Comparison of ENCODE assay signal across 23 mouse cellular contexts in the genomic region with DNA sequence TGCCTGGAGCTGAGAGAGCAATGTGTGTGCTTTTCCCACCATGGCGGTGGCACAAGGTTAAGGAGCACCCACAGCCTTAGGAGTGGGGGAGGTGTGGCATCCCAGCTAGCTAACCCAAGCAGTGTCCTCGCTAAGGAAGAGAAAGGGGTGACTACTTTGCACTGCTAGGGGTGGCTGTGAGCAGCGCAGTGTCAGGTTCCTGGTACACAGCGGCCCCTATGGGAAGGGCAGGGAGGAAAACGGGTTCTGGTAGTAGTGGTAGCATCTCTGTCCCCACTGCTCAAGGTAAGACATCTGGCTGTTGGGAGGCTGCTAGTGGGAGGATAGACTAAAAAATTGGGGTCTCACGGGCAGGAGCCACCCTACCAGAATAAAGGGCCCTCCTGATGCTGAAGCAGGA. TPM values are rescaled to one million over a fixed set of nuclear protein-coding genes. Genes with fewer than 3 reads are reported as not detected.
DNase-seq lines count a peak whose midpoint lies in the region; ATAC-seq and TF ChIP-seq lines count a peak whose summit lies in the region.
"Had no signal": no experiment of that assay in that cellular context is flagged by ENCODE, and none has a peak within 500 bp of the region (broad histone marks: within the 10 kb centered on the region; RNA-seq: fewer than 3 reads in every experiment).

No protein-coding gene starts in this region.

- no peaks in the 10 kb centered on the region for H3K27me3 ChIP-seq in intestine, postnatal 0 days (replicated peaks; ENCODE audit: control insufficient read depth, insufficient read depth, low read length)
- H3K27me3 ChIP-seq in intestine, embryonic 15.5 days (replicated peaks) = no peaks in the 10 kb centered on the region
- H3K27me3 ChIP-seq in liver, postnatal 0 days (ENCODE audit: insufficient read depth, low read length) = no peaks in the 10 kb centered on the region
- H3K27me3 ChIP-seq in liver, embryonic 11.5 days (replicated peaks; ENCODE audit: control insufficient read depth, insufficient read depth, low read length) = no peaks in the 10 kb centered on the region
- H3K27me3 ChIP-seq: forebrain, embryonic 15.5 days; midbrain, embryonic 13.5 days; neural tube, embryonic 13.5 days had no signal

- H3K4me2 ChIP-seq in intestine, postnatal 0 days (replicated peaks; ENCODE audit: low read depth) = no peak overlapping the region
- no peak overlapping the region for H3K4me2 ChIP-seq in intestine, embryonic 15.5 days (replicated peaks)
- H3K4me2 ChIP-seq in liver, postnatal 0 days (ENCODE audit: low read depth, low read length) = no peak overlapping the region
- no peak overlapping the region for H3K4me2 ChIP-seq in liver, embryonic 11.5 days
- H3K4me2 ChIP-seq: forebrain, embryonic 15.5 days; midbrain, embryonic 13.5 days; neural tube, embryonic 13.5 days had no signal

- TF ChIP-seq EP300 in liver, postnatal 0 days (IDR thresholded peaks at IDR 0.05; ENCODE audit: low read depth) = no peak

- no peak overlapping the region for H3K27ac ChIP-seq in intestine, postnatal 0 days (ENCODE audit: low read depth, low read length)
- no peak overlapping the region for H3K27ac ChIP-seq in intestine, embryonic 15.5 days
- no peak overlapping the region for H3K27ac ChIP-seq in liver, postnatal 0 days (ENCODE audit: low read depth)
- no peak overlapping the region for H3K27ac ChIP-seq in liver, embryonic 11.5 days (ENCODE audit: low read depth, low read length)
- H3K27ac ChIP-seq in embryonic fibroblast, embryonic 13.5 days (ENCODE audit: insufficient read depth, low read length) = no peak overlapping the region
- H3K27ac ChIP-seq: forebrain, embryonic 15.5 days; heart, adult 2 months; macrophage; midbrain, embryonic 13.5 days; neural tube, embryonic 13.5 days had no signal

- no peak for TF ChIP-seq POLR2A in embryonic fibroblast, embryonic 13.5 days (IDR thresholded peaks at IDR 0.05; ENCODE audit: low read depth, low read length)

- peak; percentile 53 for TF ChIP-seq CTCF in intestine, postnatal 0 days (IDR thresholded peaks at IDR 0.05; ENCODE audit: low read depth)
- TF ChIP-seq CTCF in liver, postnatal 0 days (IDR thresholded peaks at IDR 0.05; ENCODE audit: low read depth) = peak; percentile 44
- 0 out of 2 replicates have a peak, but pooled peaks have one; percentile 11 for TF ChIP-seq CTCF in embryonic fibroblast, embryonic 13.5 days (IDR thresholded peaks at IDR 0.05; ENCODE audit: borderline replicate concordance, insufficient read depth, low read length)

- 74% methylated on average over 6 of the region's 6 CpGs for WGBS in intestine, postnatal 0 days
- 67% methylated on average over 6 of the region's 6 CpGs for WGBS in intestine, embryonic 15.5 days
- WGBS in liver, postnatal 0 days (ENCODE audit: insufficient replicate concordance) = 56% methylated on average over 6 of the region's 6 CpGs
- WGBS in liver, embryonic 11.5 days = 58% methylated on average over 6 of the region's 6 CpGs

- no peaks in the 10 kb centered on the region for H3K4me1 ChIP-seq in intestine, postnatal 0 days (replicated peaks; ENCODE audit: control insufficient read depth, insufficient read depth, low read length)
- 0 out of 2 replicates have a peak, but pooled peaks cover 5% of the 10 kb centered on the region for H3K4me1 ChIP-seq in intestine, embryonic 15.5 days (replicated peaks)
- no peaks in the 10 kb centered on the region for H3K4me1 ChIP-seq in liver, postnatal 0 days (ENCODE audit: insufficient read depth)
- peaks cover 6% of the 10 kb centered on the region for H3K4me1 ChIP-seq in liver, embryonic 11.5 days (replicated peaks; ENCODE audit: control insufficient read depth, insufficient read depth, low read length)
- H3K4me1 ChIP-seq in embryonic fibroblast, embryonic 13.5 days (ENCODE audit: control insufficient read depth, insufficient read depth, low read length) = peaks cover 6% of the 10 kb centered on the region
- H3K4me1 ChIP-seq: forebrain, embryonic 15.5 days; midbrain, embryonic 13.5 days had no signal

- no peak overlapping the region for H3K9ac ChIP-seq in intestine, postnatal 0 days (ENCODE audit: low read depth, low read length)
- no peak overlapping the region for H3K9ac ChIP-seq in intestine, embryonic 15.5 days
- no peak overlapping the region for H3K9ac ChIP-seq in liver, postnatal 0 days (replicated peaks)
- no peak overlapping the region for H3K9ac ChIP-seq in liver, embryonic 11.5 days (ENCODE audit: low read depth, low read length)
- H3K9ac ChIP-seq: forebrain, embryonic 15.5 days; neural tube, embryonic 13.5 days had no signal

- ATAC-seq in intestine, postnatal 0 days = no peak
- ATAC-seq in intestine, embryonic 15.5 days = no peak
- no peak for ATAC-seq in liver, postnatal 0 days
- ATAC-seq in liver, embryonic 11.5 days (replicated peaks; ENCODE audit: low FRiP score) = no peak
- ATAC-seq: activated CD4-positive, CD25-positive, alpha-beta regulatory T cell, adult 4 months; forebrain, embryonic 15.5 days; hindbrain, embryonic 16.5 days; intestine, embryonic 16.5 days; midbrain, embryonic 13.5 days had no signal

- no peak overlapping the region for H3K4me3 ChIP-seq in intestine, postnatal 0 days (ENCODE audit: low read depth, low read length)
- H3K4me3 ChIP-seq in intestine, embryonic 15.5 days (replicated peaks) = no peak overlapping the region
- no peak overlapping the region for H3K4me3 ChIP-seq in liver, postnatal 0 days (ENCODE audit: low read depth, low read length)
- no peak overlapping the region for H3K4me3 ChIP-seq in liver, embryonic 11.5 days (ENCODE audit: low read depth, low read length)
- H3K4me3 ChIP-seq in embryonic fibroblast, embryonic 13.5 days (ENCODE audit: insufficient read depth, low read length) = no peak overlapping the region
- H3K4me3 ChIP-seq: forebrain, embryonic 15.5 days; heart, adult 2 months; midbrain, embryonic 13.5 days; neural tube, embryonic 13.5 days had no signal

- DNase-seq in liver, postnatal 0 days = no peak
- DNase-seq in liver, embryonic 11.5 days (ENCODE audit: low spot score) = no peak
- peak; percentile 27 for DNase-seq in ES-CJ7 (ENCODE audit: low read depth, low spot score)
- no peak for DNase-seq in urinary bladder, adult 18-20 months (ENCODE audit: low spot score in 2 of 2)
- DNase-seq: adrenal gland, adult 2 months; adrenal gland, postnatal 36 days; B cell, adult 2 months; heart, adult 2 months; heart, postnatal 14 days; kidney, postnatal 4 days; layer of hippocampus, adult 9-11 months; liver; thymus, postnatal 14 days had no signal

- H3K36me3 ChIP-seq in intestine, postnatal 0 days (ENCODE audit: control insufficient read depth, insufficient read depth) = peaks cover 95% of the 10 kb centered on the region
- peaks cover 44% of the 10 kb centered on the region for H3K36me3 ChIP-seq in intestine, embryonic 15.5 days
- peaks cover 79% of the 10 kb centered on the region for H3K36me3 ChIP-seq in liver, postnatal 0 days (replicated peaks; ENCODE audit: insufficient read depth, low read length)
- peaks cover 24% of the 10 kb centered on the region for H3K36me3 ChIP-seq in liver, embryonic 11.5 days (ENCODE audit: control insufficient read depth, insufficient read depth, low read length)

- H3K9me3 ChIP-seq in intestine, postnatal 0 days (ENCODE audit: control insufficient read depth) = no peaks in the 10 kb centered on the region
- no peaks in the 10 kb centered on the region for H3K9me3 ChIP-seq in intestine, embryonic 15.5 days
- no peaks in the 10 kb centered on the region for H3K9me3 ChIP-seq in liver, postnatal 0 days (ENCODE audit: low read length)
- no peaks in the 10 kb centered on the region for H3K9me3 ChIP-seq in liver, embryonic 11.5 days (ENCODE audit: control insufficient read depth, low read length)
- H3K9me3 ChIP-seq: forebrain, embryonic 15.5 days; midbrain, embryonic 13.5 days; neural tube, embryonic 13.5 days had no signal

RNA-seq across cellular contexts. Expression of a gene that starts 8.8 kb away (rescaled TPM):
- 20.4 and 21.1 TPM in 2 replicates for polyA plus RNA-seq in intestine, postnatal 0 days (2015; fragmentation: Nextera tagmentation; extraction: Ambion mirVana)
- polyA plus RNA-seq in intestine, embryonic 15.5 days (2015; fragmentation: Nextera tagmentation; extraction: Ambion mirVana) = 31.1 and 33.9 TPM in 2 replicates
- polyA plus RNA-seq in liver, postnatal 0 days (2015; fragmentation: Nextera tagmentation; extraction: Ambion mirVana) = 6.7 and 6.8 TPM in 2 replicates
- 38.8 and 39.5 TPM in 2 replicates for polyA plus RNA-seq in liver, embryonic 11.5 days (2014; fragmentation: Nextera tagmentation; extraction: Ambion mirVana)
- polyA plus RNA-seq in embryonic fibroblast, embryonic 13.5 days (2011; ENCODE audit: insufficient read length, low read depth, missing spikeins) = 37.9 and 40.0 TPM in 2 replicates

RNA-seq across cellular contexts. Expression of a gene that starts 13.1 kb away (rescaled TPM):
- 103 and 107 TPM in 2 replicates for polyA plus RNA-seq in intestine, postnatal 0 days (2015; fragmentation: Nextera tagmentation; extraction: Ambion mirVana)
- 118 and 140 TPM in 2 replicates for polyA plus RNA-seq in intestine, embryonic 15.5 days (2015; fragmentation: Nextera tagmentation; extraction: Ambion mirVana)
- 52.2 and 55.0 TPM in 2 replicates for polyA plus RNA-seq in liver, postnatal 0 days (2015; fragmentation: Nextera tagmentation; extraction: Ambion mirVana)
- 80.1 and 83.2 TPM in 2 replicates for polyA plus RNA-seq in liver, embryonic 11.5 days (2014; fragmentation: Nextera tagmentation; extraction: Ambion mirVana)
- 113 and 124 TPM in 2 replicates for polyA plus RNA-seq in embryonic fibroblast, embryonic 13.5 days (2011; ENCODE audit: insufficient read length, low read depth, missing spikeins)

RNA-seq across cellular contexts. Expression of a gene that starts 31.7 kb away (rescaled TPM):
- polyA plus RNA-seq in intestine, postnatal 0 days (2015; fragmentation: Nextera tagmentation; extraction: Ambion mirVana) = 30.1 and 30.4 TPM in 2 replicates
- 54.3 and 62.8 TPM in 2 replicates for polyA plus RNA-seq in intestine, embryonic 15.5 days (2015; fragmentation: Nextera tagmentation; extraction: Ambion mirVana)
- polyA plus RNA-seq in liver, postnatal 0 days (2015; fragmentation: Nextera tagmentation; extraction: Ambion mirVana) = 17.7 and 17.8 TPM in 2 replicates
- 23.8 and 26.0 TPM in 2 replicates for polyA plus RNA-seq in liver, embryonic 11.5 days (2014; fragmentation: Nextera tagmentation; extraction: Ambion mirVana)
- 47.8 and 54.9 TPM in 2 replicates for polyA plus RNA-seq in embryonic fibroblast, embryonic 13.5 days (2011; ENCODE audit: insufficient read length, low read depth, missing spikeins)

RNA-seq across cellular contexts. Expression of a gene that starts 42.0 kb away (rescaled TPM):
- 10.9 and 11.4 TPM in 2 replicates for polyA plus RNA-seq in intestine, postnatal 0 days (2015; fragmentation: Nextera tagmentation; extraction: Ambion mirVana)
- 23.8 and 26.4 TPM in 2 replicates for polyA plus RNA-seq in intestine, embryonic 15.5 days (2015; fragmentation: Nextera tagmentation; extraction: Ambion mirVana)
- 5.8 and 6.4 TPM in 2 replicates for polyA plus RNA-seq in liver, postnatal 0 days (2015; fragmentation: Nextera tagmentation; extraction: Ambion mirVana)
- 25.7 and 26.0 TPM in 2 replicates for polyA plus RNA-seq in liver, embryonic 11.5 days (2014; fragmentation: Nextera tagmentation; extraction: Ambion mirVana)
- polyA plus RNA-seq in embryonic fibroblast, embryonic 13.5 days (2011; ENCODE audit: insufficient read length, low read depth, missing spikeins) = 11.2 and 14.9 TPM in 2 replicates

RNA-seq across cellular contexts. Expression of a gene that starts 50.4 kb away (rescaled TPM):
- 2.7 and 3.4 TPM in 2 replicates for polyA plus RNA-seq in intestine, postnatal 0 days (2015; fragmentation: Nextera tagmentation; extraction: Ambion mirVana)
- polyA plus RNA-seq in intestine, embryonic 15.5 days (2015; fragmentation: Nextera tagmentation; extraction: Ambion mirVana) = 13.1 and 13.5 TPM in 2 replicates
- polyA plus RNA-seq in liver, postnatal 0 days (2015; fragmentation: Nextera tagmentation; extraction: Ambion mirVana) = 4.7 and 4.9 TPM in 2 replicates
- 28.2 and 29.4 TPM in 2 replicates for polyA plus RNA-seq in liver, embryonic 11.5 days (2014; fragmentation: Nextera tagmentation; extraction: Ambion mirVana)
- 6.5 and 10.2 TPM in 2 replicates for polyA plus RNA-seq in embryonic fibroblast, embryonic 13.5 days (2011; ENCODE audit: insufficient read length, low read depth, missing spikeins)
